Mouse (Mus musculus): Measurements from ENCODE around the gene Msmo1. TPM values are rescaled to one million over a fixed set of nuclear protein-coding genes. Genes with fewer than 3 reads are reported as not detected.

The Msmo1 gene
- polyA plus RNA-seq, 1 experiment from 2014 or later, result 220 TPM

DNA sequence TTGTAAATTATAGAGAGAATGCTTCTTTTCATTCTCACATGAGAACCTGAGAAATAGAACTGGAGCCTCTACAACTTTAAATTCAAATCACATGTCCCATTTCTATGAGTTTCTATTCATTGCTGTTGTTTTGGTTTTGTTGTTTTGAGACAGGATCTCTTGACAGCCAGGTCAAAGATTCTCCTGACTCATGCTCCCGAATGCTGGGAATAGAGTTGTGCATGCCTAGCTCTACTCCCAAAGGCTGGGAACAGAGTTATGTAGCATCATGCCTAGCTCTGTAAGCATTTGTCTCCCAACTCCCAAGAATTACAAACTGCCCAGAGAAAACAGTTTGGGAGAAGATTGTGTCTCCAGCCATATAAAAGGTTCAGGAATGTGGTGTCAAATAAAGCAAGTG, 29.2 kb upstream of the Msmo1 start:
- peaks cover 14% of the 10 kb centered on the region for H3K36me3 ChIP-seq (ENCODE audit: control insufficient read depth, insufficient read depth, low read length)

DNA sequence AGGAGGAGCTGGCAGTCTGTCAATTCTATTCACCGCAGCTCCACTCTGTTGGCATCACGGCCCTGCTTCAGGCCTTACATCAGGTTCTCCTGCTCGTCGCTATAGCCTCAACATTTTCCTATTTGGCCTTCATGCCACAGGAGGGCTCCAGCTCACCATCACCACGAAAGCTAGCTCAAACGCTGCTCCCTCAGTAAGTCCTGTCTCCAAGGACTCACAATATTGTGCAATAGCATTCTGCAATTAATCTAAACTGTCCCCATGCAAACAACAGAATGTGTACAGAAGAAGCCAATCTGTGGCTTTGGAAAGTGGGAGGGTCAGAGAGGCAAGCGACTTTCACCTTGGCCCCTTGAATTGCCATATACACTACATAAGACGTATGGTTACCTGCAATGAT, 27.8 kb upstream of the Msmo1 start:
- Histone ChIP-seq H3K9ac (ENCODE audit: low read length) (no peak overlapping the region), H3K4me1 (replicated peaks; ENCODE audit: control insufficient read depth, insufficient read depth, low read length) (no peaks in the 10 kb centered on the region), H3K4me2 (ENCODE audit: low read length) (no peak overlapping the region), H3K36me3 (ENCODE audit: control insufficient read depth, insufficient read depth, low read length) (peaks cover 16% of the 10 kb centered on the region), H3K27ac (ENCODE audit: low read depth) (no peak overlapping the region), H3K9me3 (ENCODE audit: control insufficient read depth, low read length) (no peaks in the 10 kb centered on the region), H3K4me3 (ENCODE audit: low read depth, low read length) (no peak overlapping the region), H3K27me3 (replicated peaks; ENCODE audit: control insufficient read depth, insufficient read depth, low read length) (no peaks in the 10 kb centered on the region)
- no peak for DNase-seq (ENCODE audit: low spot score)
- WGBS, result 85% methylated on average over 8 of the region's 8 CpGs
- no peak for ATAC-seq (replicated peaks; ENCODE audit: low FRiP score, low TSS enrichment, low read depth)

More for the DNA sequence above, 29.2 kb upstream of the Msmo1 start:
- Histone ChIP-seq H3K4me2 (ENCODE audit: low read length) (no peak overlapping the region), H3K9ac (ENCODE audit: low read length) (no peak overlapping the region), H3K4me1 (replicated peaks; ENCODE audit: control insufficient read depth, insufficient read depth, low read length) (no peaks in the 10 kb centered on the region), H3K27ac (ENCODE audit: low read depth) (no peak overlapping the region), H3K9me3 (ENCODE audit: control insufficient read depth, low read length) (no peaks in the 10 kb centered on the region), H3K4me3 (ENCODE audit: low read depth, low read length) (no peak overlapping the region), H3K27me3 (replicated peaks; ENCODE audit: control insufficient read depth, insufficient read depth, low read length) (no peaks in the 10 kb centered on the region)
- ATAC-seq (replicated peaks; ENCODE audit: low FRiP score, low TSS enrichment, low read depth) (no peak), DNase-seq (ENCODE audit: low spot score) (no peak)
- WGBS, result 88% methylated on average over 1 of the region's 1 CpGs

DNA sequence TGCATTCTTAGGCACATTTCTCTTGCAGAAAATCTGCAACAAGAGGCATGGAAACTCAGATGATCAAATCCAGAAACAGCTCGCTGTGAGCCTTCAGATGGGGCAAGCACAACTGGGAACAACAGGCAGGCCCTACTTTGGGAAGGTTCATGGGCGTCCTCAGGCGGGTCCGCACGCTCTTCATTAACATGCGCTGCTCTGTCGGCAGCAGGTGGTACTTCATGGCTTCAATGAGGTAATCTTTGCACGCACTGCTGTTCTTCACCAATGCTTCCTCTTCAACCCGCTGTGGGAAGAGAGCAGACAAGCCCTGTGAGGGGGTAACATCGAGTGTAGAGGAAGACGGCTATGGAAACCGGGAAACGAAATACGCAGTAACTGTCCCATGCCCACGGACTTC, 24.4 kb upstream of the Msmo1 start:
- peaks cover 30% of the 10 kb centered on the region for H3K36me3 ChIP-seq (ENCODE audit: control insufficient read depth, insufficient read depth, low read length)
- ATAC-seq (replicated peaks; ENCODE audit: low FRiP score, low TSS enrichment, low read depth) (no peak), DNase-seq (ENCODE audit: low spot score) (no peak)
- H3K4me1 ChIP-seq (replicated peaks; ENCODE audit: control insufficient read depth, insufficient read depth, low read length), result no peaks in the 10 kb centered on the region
- no peak overlapping the region for H3K4me2 ChIP-seq (ENCODE audit: low read length)
- no peak overlapping the region for H3K27ac ChIP-seq (ENCODE audit: low read depth)
- WGBS, result 94% methylated on average over 15 of the region's 15 CpGs
- H3K9me3 ChIP-seq (ENCODE audit: control insufficient read depth, low read length), result no peaks in the 10 kb centered on the region
- no peak overlapping the region for H3K4me3 ChIP-seq (ENCODE audit: low read depth, low read length)
- H3K27me3 ChIP-seq (replicated peaks; ENCODE audit: control insufficient read depth, insufficient read depth, low read length), result no peaks in the 10 kb centered on the region
- H3K9ac ChIP-seq (ENCODE audit: low read length), result no peak overlapping the region

DNA sequence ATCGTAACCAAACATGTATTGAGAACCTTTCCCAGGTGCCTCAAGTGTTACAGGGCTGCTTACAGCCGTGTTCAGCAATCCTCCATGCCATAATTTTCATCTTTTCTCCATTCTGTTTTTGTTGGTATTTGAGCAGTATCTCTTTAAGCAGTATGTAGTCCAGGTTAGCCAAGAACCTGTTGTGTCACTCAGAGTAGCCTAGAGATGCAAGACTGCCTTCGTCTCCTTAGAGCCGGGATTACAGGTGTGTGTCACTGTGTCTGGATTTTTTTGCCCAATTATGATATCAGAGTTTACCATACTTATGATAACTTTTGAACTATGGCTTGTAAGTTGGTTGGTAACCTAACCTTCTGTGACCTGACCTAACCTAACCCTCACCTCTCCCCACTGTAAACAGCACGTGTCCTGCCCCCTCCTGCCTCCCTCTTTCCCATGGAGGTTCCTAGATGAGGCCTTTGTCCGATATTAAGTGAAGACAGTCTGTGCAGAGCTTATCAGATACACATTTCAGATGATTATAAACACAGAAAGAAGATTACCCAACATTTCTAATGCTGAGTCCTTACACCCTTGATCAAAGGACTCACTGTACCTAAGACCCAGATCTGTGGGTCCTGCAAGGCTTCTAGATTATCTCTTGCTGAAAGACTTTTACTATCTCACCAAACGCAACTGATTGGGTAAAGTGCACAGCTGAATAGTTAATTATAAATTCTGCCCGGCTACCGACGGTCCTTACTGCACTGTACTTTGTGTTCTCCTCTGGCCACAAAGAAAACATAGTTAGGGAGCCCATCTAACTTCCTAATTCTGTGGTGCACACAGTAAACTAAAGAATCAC, 12.8 kb upstream of the Msmo1 start:
- Histone ChIP-seq H3K4me2 (ENCODE audit: low read length) (no peak overlapping the region), H3K27me3 (replicated peaks; ENCODE audit: control insufficient read depth, insufficient read depth, low read length) (no peaks in the 10 kb centered on the region), H3K4me3 (ENCODE audit: low read depth, low read length) (no peak overlapping the region), H3K9ac (ENCODE audit: low read length) (no peak overlapping the region), H3K27ac (ENCODE audit: low read depth) (no peak overlapping the region), H3K9me3 (ENCODE audit: control insufficient read depth, low read length) (no peaks in the 10 kb centered on the region), H3K36me3 (ENCODE audit: control insufficient read depth, insufficient read depth, low read length) (peaks cover 24% of the 10 kb centered on the region), H3K4me1 (replicated peaks; ENCODE audit: control insufficient read depth, insufficient read depth, low read length) (no peaks in the 10 kb centered on the region)
- WGBS, result 67% methylated on average over 10 of the region's 10 CpGs
- no peak for ATAC-seq (replicated peaks; ENCODE audit: low FRiP score, low TSS enrichment, low read depth)
- no peak for DNase-seq (ENCODE audit: low spot score)

DNA sequence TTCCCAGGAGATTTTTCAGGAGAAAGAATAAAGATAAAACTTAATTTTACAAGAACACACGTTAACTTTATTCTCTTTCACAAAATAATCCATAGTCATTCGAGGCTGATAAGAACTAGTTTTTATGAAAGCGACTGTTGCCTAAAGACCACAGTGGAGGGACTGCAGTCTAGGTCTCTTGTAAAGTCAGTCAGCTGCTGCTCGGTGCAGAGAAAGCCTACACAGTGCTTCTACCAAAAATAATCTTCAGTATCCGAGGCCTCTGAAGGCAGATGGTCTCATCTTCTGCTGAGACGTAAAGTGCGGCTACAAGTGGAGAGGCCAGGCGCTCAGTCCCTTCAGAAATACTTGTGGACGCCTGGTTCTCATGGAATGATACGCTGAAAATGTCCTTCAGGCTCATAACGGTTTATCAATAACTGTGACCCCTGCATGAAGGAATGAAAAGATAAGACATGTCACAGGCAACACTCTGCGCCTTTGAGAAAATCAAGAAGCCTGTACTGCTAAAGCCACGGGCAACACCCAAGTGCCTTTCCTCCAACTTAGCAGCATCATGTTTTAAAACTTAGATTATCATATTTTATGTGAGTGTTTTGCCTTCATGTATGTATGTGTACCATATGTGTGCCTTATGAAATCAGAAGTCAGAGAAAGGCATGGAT, 7.1 kb upstream of the Msmo1 start:
- Histone ChIP-seq H3K9me3 (ENCODE audit: control insufficient read depth, low read length) (no peaks in the 10 kb centered on the region), H3K27ac (ENCODE audit: low read depth) (no peak overlapping the region), H3K27me3 (replicated peaks; ENCODE audit: control insufficient read depth, insufficient read depth, low read length) (no peaks in the 10 kb centered on the region), H3K36me3 (ENCODE audit: control insufficient read depth, insufficient read depth, low read length) (no peaks in the 10 kb centered on the region), H3K4me3 (ENCODE audit: low read depth, low read length) (no peak overlapping the region), H3K9ac (ENCODE audit: low read length) (no peak overlapping the region), H3K4me1 (replicated peaks; ENCODE audit: control insufficient read depth, insufficient read depth, low read length) (no peaks in the 10 kb centered on the region), H3K4me2 (ENCODE audit: low read length) (no peak overlapping the region)
- DNase-seq (ENCODE audit: low spot score) (no peak), ATAC-seq (replicated peaks; ENCODE audit: low FRiP score, low TSS enrichment, low read depth) (no peak)
- 89% methylated on average over 13 of the region's 13 CpGs for WGBS

DNA sequence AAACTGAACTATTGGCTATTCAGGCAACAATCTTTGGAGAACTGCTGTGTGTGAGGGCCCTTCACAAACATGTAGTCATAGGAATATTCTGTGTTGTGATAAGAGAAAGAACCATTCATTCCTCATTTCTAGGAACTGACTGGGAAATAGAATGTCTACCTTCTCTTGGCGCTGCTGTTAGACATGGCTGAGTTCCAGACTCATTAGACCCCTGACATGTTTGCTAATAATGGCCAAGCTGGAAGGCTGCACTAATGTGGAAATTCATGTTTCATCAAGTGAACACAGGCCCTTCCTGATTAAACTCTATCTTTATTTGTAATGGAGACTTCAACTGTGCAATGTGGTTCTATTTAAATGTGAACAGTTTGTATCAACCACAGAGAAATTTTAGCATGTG, 5.3 kb upstream of the Msmo1 start:
- ATAC-seq (replicated peaks; ENCODE audit: low FRiP score, low TSS enrichment, low read depth) (no peak), DNase-seq (ENCODE audit: low spot score) (no peak)
- Histone ChIP-seq H3K9me3 (ENCODE audit: control insufficient read depth, low read length) (no peaks in the 10 kb centered on the region), H3K9ac (ENCODE audit: low read length) (no peak overlapping the region), H3K4me3 (ENCODE audit: low read depth, low read length) (no peak overlapping the region), H3K27ac (ENCODE audit: low read depth) (no peak overlapping the region), H3K4me1 (replicated peaks; ENCODE audit: control insufficient read depth, insufficient read depth, low read length) (no peaks in the 10 kb centered on the region), H3K36me3 (ENCODE audit: control insufficient read depth, insufficient read depth, low read length) (no peaks in the 10 kb centered on the region), H3K27me3 (replicated peaks; ENCODE audit: control insufficient read depth, insufficient read depth, low read length) (no peaks in the 10 kb centered on the region), H3K4me2 (ENCODE audit: low read length) (no peak overlapping the region)
- 83% methylated on average over 1 of the region's 1 CpGs for WGBS

DNA sequence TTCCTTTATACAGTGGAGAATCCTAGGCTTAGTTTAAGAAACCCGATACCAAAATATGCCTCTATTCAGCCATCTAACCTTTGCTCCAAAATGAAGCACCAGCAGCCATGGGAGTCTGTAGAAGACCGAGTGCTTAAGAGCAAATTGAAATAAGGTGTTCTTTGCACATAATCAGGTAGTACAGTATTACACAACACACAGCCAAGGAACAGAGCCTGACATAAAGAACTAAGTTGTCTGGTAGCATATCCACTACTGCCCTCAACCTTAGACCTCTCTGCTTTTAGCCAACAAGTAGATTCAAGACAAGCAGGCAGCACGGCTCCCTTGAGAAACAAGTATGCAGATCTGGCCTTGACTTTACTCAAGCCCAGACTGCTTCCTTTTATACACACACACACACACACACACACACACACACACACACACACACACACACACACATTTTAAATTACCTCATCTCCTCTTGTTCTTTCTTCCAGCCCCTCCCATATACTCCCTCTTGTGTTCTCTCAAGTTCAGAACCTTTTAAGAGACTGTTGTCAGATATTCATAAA, 3.3 kb upstream of the Msmo1 start:
- Histone ChIP-seq H3K36me3 (ENCODE audit: control insufficient read depth, insufficient read depth, low read length) (no peaks in the 10 kb centered on the region), H3K9me3 (ENCODE audit: control insufficient read depth, low read length) (no peaks in the 10 kb centered on the region), H3K27me3 (replicated peaks; ENCODE audit: control insufficient read depth, insufficient read depth, low read length) (no peaks in the 10 kb centered on the region), H3K4me1 (replicated peaks; ENCODE audit: control insufficient read depth, insufficient read depth, low read length) (peaks cover 6% of the 10 kb centered on the region; the same call in 1 of the 2 replicates), H3K4me3 (ENCODE audit: low read depth, low read length) (no peak overlapping the region), H3K9ac (ENCODE audit: low read length) (no peak overlapping the region), H3K4me2 (ENCODE audit: low read length) (no peak overlapping the region), H3K27ac (ENCODE audit: low read depth) (no peak overlapping the region)
- ATAC-seq (replicated peaks; ENCODE audit: low FRiP score, low TSS enrichment, low read depth) (no peak), DNase-seq (ENCODE audit: low spot score) (no peak)
- 87% methylated on average over 3 of the region's 3 CpGs for WGBS

DNA sequence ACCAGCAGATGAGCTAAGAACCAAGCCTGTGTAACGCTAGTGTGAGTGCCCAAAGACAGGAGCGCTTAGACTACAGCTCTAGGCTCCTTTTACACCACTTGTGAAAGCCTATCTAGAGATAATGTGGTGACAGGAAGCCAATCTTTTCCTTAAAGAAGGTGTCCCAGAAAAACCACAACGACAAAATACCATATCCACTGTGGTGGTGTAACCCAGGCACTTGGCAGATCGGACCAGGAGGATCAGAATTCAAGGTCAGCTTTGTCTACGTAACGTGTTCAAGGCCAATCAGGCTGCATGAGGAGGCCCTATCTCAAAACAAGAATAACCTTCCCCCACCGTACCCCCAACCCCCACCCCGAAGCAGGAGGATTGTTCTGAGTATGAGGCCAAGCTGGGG, 1.6 kb upstream of the Msmo1 start:
- no peak overlapping the region for H3K4me3 ChIP-seq (ENCODE audit: low read depth, low read length)
- H3K4me2 ChIP-seq (ENCODE audit: low read length), result no peak overlapping the region
- H3K27me3 ChIP-seq (replicated peaks; ENCODE audit: control insufficient read depth, insufficient read depth, low read length), result no peaks in the 10 kb centered on the region
- 85% methylated on average over 8 of the region's 8 CpGs for WGBS
- no peak for DNase-seq (ENCODE audit: low spot score)
- no peak for ATAC-seq (replicated peaks; ENCODE audit: low FRiP score, low TSS enrichment, low read depth)
- H3K27ac ChIP-seq (ENCODE audit: low read depth), result no peak overlapping the region
- peaks cover 8% of the 10 kb centered on the region; the same call in 1 of the 2 replicates for H3K4me1 ChIP-seq (replicated peaks; ENCODE audit: control insufficient read depth, insufficient read depth, low read length)
- peaks cover 7% of the 10 kb centered on the region for H3K36me3 ChIP-seq (ENCODE audit: control insufficient read depth, insufficient read depth, low read length)
- no peak overlapping the region for H3K9ac ChIP-seq (ENCODE audit: low read length)
- no peaks in the 10 kb centered on the region for H3K9me3 ChIP-seq (ENCODE audit: control insufficient read depth, low read length)

Measured in intestine, embryonic 14.5 days (tissue).